Mouse (Mus musculus): ENCODE results near the gene Cisd3. TPM values are rescaled to one million over a fixed set of nuclear protein-coding genes. Genes with fewer than 3 reads are reported as not detected.
A peak's percentile ranks its signal among the peaks of the same experiment; 100 is the strongest.

Gene Cisd3
- polyA plus RNA-seq, 1 experiment from 2014 or later: 19.8 TPM

DNA sequence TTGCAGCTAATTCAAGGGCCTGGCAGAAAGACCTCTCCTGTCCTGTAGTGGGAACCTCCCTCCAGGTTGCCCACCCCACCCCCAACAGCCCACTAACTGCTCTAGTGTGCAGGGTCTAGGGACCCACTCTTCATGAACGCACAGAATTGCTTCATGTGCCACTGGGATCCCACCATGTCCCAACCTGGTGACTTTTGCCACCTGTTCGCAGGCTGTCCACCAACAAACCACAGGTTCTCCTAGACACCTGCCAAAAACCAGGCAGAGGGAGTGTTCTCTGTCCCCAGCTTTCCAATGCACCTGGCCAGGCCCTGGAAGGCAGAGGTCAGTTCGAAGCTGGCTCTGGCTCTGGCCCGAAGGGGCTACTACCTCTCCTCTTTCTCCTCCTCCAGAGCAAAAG is 8.8 kb downstream of the Cisd3 start:
- WGBS (ENCODE audit: insufficient replicate concordance): 67% methylated on average over 4 of the region's 4 CpGs
- Histone ChIP-seq H3K27ac (ENCODE audit: low read length) (no peak overlapping the region), H3K4me1 (ENCODE audit: control insufficient read depth, low read depth, low read length) (peaks cover 3% of the 10 kb centered on the region; the same call in 1 of the 2 replicates), H3K36me3 (ENCODE audit: control insufficient read depth, insufficient read depth) (no peaks in the 10 kb centered on the region), H3K9ac (ENCODE audit: low read depth, low read length) (no peak overlapping the region), H3K4me3 (ENCODE audit: low read depth, low read length) (no peak overlapping the region), H3K9me3 (replicated peaks; ENCODE audit: control insufficient read depth, low read length) (no peaks in the 10 kb centered on the region), H3K27me3 (ENCODE audit: control insufficient read depth, insufficient read depth, low read depth, low read length) (peaks cover 18% of the 10 kb centered on the region), H3K4me2 (ENCODE audit: low read depth, low read length) (no peak overlapping the region)
- no peak for ATAC-seq (ENCODE audit: low read depth)

GRCm38 (mm10) chr11:97694921-97695711 is 9.5 kb downstream of the Cisd3 start:
- Histone ChIP-seq H3K27ac (ENCODE audit: low read length) (0 out of 2 replicates have a peak overlapping the region, but pooled peaks have one; percentile 22), H3K27me3 (ENCODE audit: control insufficient read depth, insufficient read depth, low read depth, low read length) (peaks cover 25% of the 10 kb centered on the region), H3K9ac (ENCODE audit: low read depth, low read length) (no peak overlapping the region), H3K4me1 (ENCODE audit: control insufficient read depth, low read depth, low read length) (peaks cover 3% of the 10 kb centered on the region; the same call in 1 of the 2 replicates), H3K4me3 (ENCODE audit: low read depth, low read length) (no peak overlapping the region), H3K9me3 (replicated peaks; ENCODE audit: control insufficient read depth, low read length) (no peaks in the 10 kb centered on the region), H3K4me2 (ENCODE audit: low read depth, low read length) (no peak overlapping the region), H3K36me3 (ENCODE audit: control insufficient read depth, insufficient read depth) (no peaks in the 10 kb centered on the region)
- ATAC-seq (ENCODE audit: low read depth): peak; percentile 68
- 75% methylated on average over 17 of the region's 17 CpGs for WGBS (ENCODE audit: insufficient replicate concordance)

- 0 out of 2 replicates have a peak overlapping the region, but pooled peaks have one; percentile 22 for H3K27ac ChIP-seq (ENCODE audit: low read length)
- H3K4me2 ChIP-seq (ENCODE audit: low read depth, low read length): no peak overlapping the region
Measured at GRCm38 (mm10) chr11:97695712-97696401, 10.2 kb downstream of the Cisd3 start.

DNA sequence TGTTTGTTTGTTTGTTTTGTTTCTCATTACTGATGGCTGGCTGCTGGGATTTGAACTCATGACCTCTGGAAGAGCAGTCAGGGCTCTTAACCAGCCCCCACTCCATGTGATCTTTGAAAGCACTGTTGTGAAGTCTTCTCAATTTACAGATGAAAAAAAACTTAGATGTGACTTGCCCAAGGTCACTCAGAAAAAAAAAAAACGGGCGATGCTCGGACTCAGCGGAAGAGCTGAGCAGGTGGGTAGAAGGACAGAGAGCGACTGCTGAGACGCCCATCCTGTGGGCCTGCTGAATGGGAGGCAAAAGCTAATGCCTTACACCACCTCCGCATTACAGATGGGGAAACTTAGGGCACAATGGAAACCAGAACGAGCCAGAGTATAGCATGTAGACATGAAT is 11.0 kb downstream of the Cisd3 start:
- Histone ChIP-seq H3K27ac (ENCODE audit: low read length) (no peak overlapping the region), H3K36me3 (ENCODE audit: control insufficient read depth, insufficient read depth) (no peaks in the 10 kb centered on the region), H3K9ac (ENCODE audit: low read depth, low read length) (no peak overlapping the region), H3K4me2 (ENCODE audit: low read depth, low read length) (no peak overlapping the region), H3K4me1 (ENCODE audit: control insufficient read depth, low read depth, low read length) (peaks cover 3% of the 10 kb centered on the region), H3K4me3 (ENCODE audit: low read depth, low read length) (no peak overlapping the region), H3K27me3 (ENCODE audit: control insufficient read depth, insufficient read depth, low read depth, low read length) (peaks cover 41% of the 10 kb centered on the region), H3K9me3 (replicated peaks; ENCODE audit: control insufficient read depth, low read length) (no peaks in the 10 kb centered on the region)
- 70% methylated on average over 8 of the region's 8 CpGs for WGBS (ENCODE audit: insufficient replicate concordance)
- ATAC-seq (ENCODE audit: low read depth): no peak

More at GRCm38 (mm10) chr11:97695712-97696401, 10.2 kb downstream of the Cisd3 start:
- H3K9ac ChIP-seq (ENCODE audit: low read depth, low read length): no peak overlapping the region
- no peaks in the 10 kb centered on the region for H3K9me3 ChIP-seq (replicated peaks; ENCODE audit: control insufficient read depth, low read length)
- ATAC-seq (ENCODE audit: low read depth): no peak
- H3K36me3 ChIP-seq (ENCODE audit: control insufficient read depth, insufficient read depth): no peaks in the 10 kb centered on the region
- no peak overlapping the region for H3K4me3 ChIP-seq (ENCODE audit: low read depth, low read length)
- peaks cover 33% of the 10 kb centered on the region for H3K27me3 ChIP-seq (ENCODE audit: control insufficient read depth, insufficient read depth, low read depth, low read length)
- H3K4me1 ChIP-seq (ENCODE audit: control insufficient read depth, low read depth, low read length): peaks cover 3% of the 10 kb centered on the region; the same call in 1 of the 2 replicates
- WGBS (ENCODE audit: insufficient replicate concordance): 59% methylated on average over 9 of the region's 9 CpGs

- WGBS (ENCODE audit: insufficient replicate concordance): 53% methylated on average over 11 of the region's 11 CpGs
- Histone ChIP-seq H3K27ac (ENCODE audit: low read length) (no peak overlapping the region), H3K36me3 (ENCODE audit: control insufficient read depth, insufficient read depth) (no peaks in the 10 kb centered on the region), H3K9me3 (replicated peaks; ENCODE audit: control insufficient read depth, low read length) (no peaks in the 10 kb centered on the region), H3K9ac (ENCODE audit: low read depth, low read length) (no peak overlapping the region), H3K4me2 (ENCODE audit: low read depth, low read length) (peak overlapping the region; percentile 70; the same call in 1 of the 2 replicates), H3K27me3 (ENCODE audit: control insufficient read depth, insufficient read depth, low read depth, low read length) (peaks cover 46% of the 10 kb centered on the region), H3K4me1 (ENCODE audit: control insufficient read depth, low read depth, low read length) (peaks cover 8% of the 10 kb centered on the region), H3K4me3 (ENCODE audit: low read depth, low read length) (no peak overlapping the region)
- ATAC-seq (ENCODE audit: low read depth): no peak
Measured at GRCm38 (mm10) chr11:97697199-97697890, 11.7 kb downstream of the Cisd3 start.

- H3K27ac ChIP-seq (ENCODE audit: low read length): no peak overlapping the region
- peaks cover 8% of the 10 kb centered on the region for H3K4me1 ChIP-seq (ENCODE audit: control insufficient read depth, low read depth, low read length)
- peaks cover 46% of the 10 kb centered on the region for H3K27me3 ChIP-seq (ENCODE audit: control insufficient read depth, insufficient read depth, low read depth, low read length)
- H3K4me3 ChIP-seq (ENCODE audit: low read depth, low read length): peak overlapping the region; percentile 65
- peak overlapping the region; percentile 70 for H3K4me2 ChIP-seq (ENCODE audit: low read depth, low read length)
- H3K9ac ChIP-seq (ENCODE audit: low read depth, low read length): 0 out of 2 replicates have a peak overlapping the region, but pooled peaks have one; percentile 0
- WGBS (ENCODE audit: insufficient replicate concordance): 27% methylated on average over 14 of the region's 14 CpGs
- H3K36me3 ChIP-seq (ENCODE audit: control insufficient read depth, insufficient read depth): no peaks in the 10 kb centered on the region
- H3K9me3 ChIP-seq (replicated peaks; ENCODE audit: control insufficient read depth, low read length): no peaks in the 10 kb centered on the region
- ATAC-seq (ENCODE audit: low read depth): no peak
Measured at GRCm38 (mm10) chr11:97697891-97698529, 12.4 kb downstream of the Cisd3 start.

GRCm38 (mm10) chr11:97698741-97699611 is 13.3 kb downstream of the Cisd3 start:
- no peak overlapping the region for H3K27ac ChIP-seq (ENCODE audit: low read length)
- peak overlapping the region; percentile 65 for H3K4me3 ChIP-seq (ENCODE audit: low read depth, low read length)
- H3K4me1 ChIP-seq (ENCODE audit: control insufficient read depth, low read depth, low read length): peaks cover 11% of the 10 kb centered on the region
- H3K27me3 ChIP-seq (ENCODE audit: control insufficient read depth, insufficient read depth, low read depth, low read length): peaks cover 46% of the 10 kb centered on the region
- no peaks in the 10 kb centered on the region for H3K9me3 ChIP-seq (replicated peaks; ENCODE audit: control insufficient read depth, low read length)
- under 1% methylated on average over 61 of the region's 63 CpGs for WGBS (ENCODE audit: insufficient replicate concordance)
- H3K4me2 ChIP-seq (ENCODE audit: low read depth, low read length): peak overlapping the region; percentile 70
- H3K36me3 ChIP-seq (ENCODE audit: control insufficient read depth, insufficient read depth): no peaks in the 10 kb centered on the region
- ATAC-seq (ENCODE audit: low read depth): no peak
- H3K9ac ChIP-seq (ENCODE audit: low read depth, low read length): peak overlapping the region; percentile 56

- H3K27ac ChIP-seq (ENCODE audit: low read length): peak overlapping the region; percentile 61; the same call in 1 of the 2 replicates
- peak overlapping the region; percentile 70 for H3K4me2 ChIP-seq (ENCODE audit: low read depth, low read length)
- peaks cover 15% of the 10 kb centered on the region for H3K4me1 ChIP-seq (ENCODE audit: control insufficient read depth, low read depth, low read length)
- H3K27me3 ChIP-seq (ENCODE audit: control insufficient read depth, insufficient read depth, low read depth, low read length): peaks cover 46% of the 10 kb centered on the region
- H3K9ac ChIP-seq (ENCODE audit: low read depth, low read length): peak overlapping the region; percentile 56
- H3K4me3 ChIP-seq (ENCODE audit: low read depth, low read length): peak overlapping the region; percentile 65
- ATAC-seq (ENCODE audit: low read depth): no peak
- no peaks in the 10 kb centered on the region for H3K36me3 ChIP-seq (ENCODE audit: control insufficient read depth, insufficient read depth)
- WGBS (ENCODE audit: insufficient replicate concordance): 0% methylated on average over 9 of the region's 9 CpGs
- no peaks in the 10 kb centered on the region for H3K9me3 ChIP-seq (replicated peaks; ENCODE audit: control insufficient read depth, low read length)
Measured at GRCm38 (mm10) chr11:97699626-97700002, 14.0 kb downstream of the Cisd3 start.

Measured in liver, embryonic 16.5 days (tissue).